Mouse (Mus musculus) cerebral cortex, adult 2 months (tissue): ENCODE measurements around the gene Esp16.

ENCODE experiments used
- WGBS: fragments of 180-500 bp; shearing (Covaris S2); methylation state at CpG from one replicate; pipeline ENCODE4 v1.1.7; 2018; 5-methylcytosine and 5-hydroxymethylcytosine counted together

The Esp16 gene

GRCm38 (mm10) chr17:39535842-39536241, at the start of gene Esp16:
Gene Esp16 (plus strand): TSS chr17:39536142.
- 67% methylated on average over 6 of the region's 6 CpGs for WGBS
